Mouse (Mus musculus) heart, postnatal 10 days (tissue): ENCODE data around the gene Kank3. TPM values are rescaled to one million over a fixed set of nuclear protein-coding genes. Genes with fewer than 3 reads are reported as not detected.

Experiments
- DNase-seq, 2 experiments: peaks; one replicate each; pipeline ENCODE4 v3.0.0; 2021
- intact Hi-C: fragments of 180-260 bp; cut with DNase I; formaldehyde crosslinking; loops from one replicate; pipeline ENCODE4 v1.15.1; 2025
- total RNA-seq, 2 experiments: library from RNA; stranded (reverse); gene quantifications; 2 replicates each; pipeline ENCODE4 v1.2.3; 2021

Kank3 gene
- total RNA-seq, 2 experiments from 2014 or later: 78.7 to 84.2 TPM

GRCm38 (mm10) chr17:33842966-33843795, 32.9 kb downstream of the Kank3 start, which contains the start of gene Cd320:
Gene Cd320, plus strand, starts transcription at chr17:33843091.
- peak; percentile 95 for DNase-seq
- intact Hi-C loops: no loop called here

- DNase-seq: no peak
Measured at GRCm38 (mm10) chr17:33844196-33844595, 33.9 kb downstream of the Kank3 start.

GRCm38 (mm10) chr17:33848139-33848538, 37.8 kb downstream of the Kank3 start:
- intact Hi-C loops: no loop called here
- DNase-seq: no peak

More at GRCm38 (mm10) chr17:33844196-33844595, 33.9 kb downstream of the Kank3 start:
- intact Hi-C loops: no loop called here

GRCm38 (mm10) chr17:33851331-33851730, 41.0 kb downstream of the Kank3 start:
- intact Hi-C loops: no loop called here
- no peak for DNase-seq

- no peak for DNase-seq
- intact Hi-C loops: no loop called here
Measured at GRCm38 (mm10) chr17:33857816-33858215, 47.5 kb downstream of the Kank3 start.

- intact Hi-C loops: no loop called here
- peak; percentile 38 to 61 for DNase-seq
Measured at GRCm38 (mm10) chr17:33865330-33866030, 55.2 kb downstream of the Kank3 start.

Other genes starting within 250 kb of the Kank3 start
- 10 to 100 TPM; 18.9 to 19.8 TPM for gene Zfp414, start 181.4 kb upstream of the Kank3 start, total RNA-seq
- gene Pram1, start 172.5 kb upstream of the Kank3 start, total RNA-seq: under 1 TPM in 1 of 2 experiments, not detected in 1; 0.47 TPM
- gene Hnrnpm, start 123.7 kb upstream of the Kank3 start, total RNA-seq: 100 to 1,000 TPM; 127 to 144 TPM
- 100 to 1,000 TPM; 120 to 121 TPM for gene March2, start 91.8 kb upstream of the Kank3 start, total RNA-seq
- 100 to 1,000 TPM; 343 to 349 TPM for gene Rab11b, start 50.0 kb upstream of the Kank3 start, total RNA-seq
- gene Angptl4, start 28.7 kb upstream of the Kank3 start, total RNA-seq: 100 to 1,000 TPM in 1 of 2 experiments, 10 to 100 TPM in 1; 34.9 to 119 TPM
- 1,000 to 10,000 TPM; 1,002 to 1,034 TPM for gene Rps28, start 14.0 kb downstream of the Kank3 start, total RNA-seq
- gene Ndufa7, start 14.1 kb downstream of the Kank3 start, total RNA-seq: 100 to 1,000 TPM; 499 to 513 TPM
- 10 to 100 TPM; 19.7 to 22.9 TPM for gene Cd320, start 32.6 kb downstream of the Kank3 start, total RNA-seq
- gene Gm7029, start 63.3 kb downstream of the Kank3 start, total RNA-seq: not detected
- gene Kifc1, start 80.1 kb downstream of the Kank3 start, total RNA-seq: 10 to 100 TPM; 12.6 to 13.8 TPM
- gene Platr17, start 94.6 kb downstream of the Kank3 start, total RNA-seq: not detected
- gene Daxx, start 98.9 kb downstream of the Kank3 start, total RNA-seq: 10 to 100 TPM; 16.9 to 18.3 TPM
- gene Tapbp, start 105.4 kb downstream of the Kank3 start, total RNA-seq: 10 to 100 TPM; 85.4 to 98.6 TPM
- 10 to 100 TPM; 29.4 to 33.0 TPM for gene Zbtb22, start 105.4 kb downstream of the Kank3 start, total RNA-seq
- gene Rgl2, start 119.0 kb downstream of the Kank3 start, total RNA-seq: 10 to 100 TPM; 54.8 to 57.9 TPM
- 10 to 100 TPM; 70.8 to 78.9 TPM for gene Pfdn6, start 129.8 kb downstream of the Kank3 start, total RNA-seq
- 10 to 100 TPM; 12.4 to 12.6 TPM for gene Wdr46, start 130.1 kb downstream of the Kank3 start, total RNA-seq
- gene B3galt4, start 141.0 kb downstream of the Kank3 start, total RNA-seq: 1 to 10 TPM; 2.7 to 3.7 TPM
- 10 to 100 TPM; 36.3 to 36.8 TPM for gene Vps52, start 145.3 kb downstream of the Kank3 start, total RNA-seq
- gene Rps18, start 145.5 kb downstream of the Kank3 start, total RNA-seq: 100 to 1,000 TPM; 566 to 572 TPM
- gene H2-K1, start 189.8 kb downstream of the Kank3 start, total RNA-seq: 10 to 100 TPM; 54.8 to 56.2 TPM
- 10 to 100 TPM; 16.5 to 17.6 TPM for gene Ring1, start 214.2 kb downstream of the Kank3 start, total RNA-seq
- gene H2-Ke6, start 217.5 kb downstream of the Kank3 start, total RNA-seq: 10 to 100 TPM; 80.8 to 88.1 TPM
- 10 to 100 TPM; 81.7 to 84.4 TPM for gene Slc39a7, start 221.2 kb downstream of the Kank3 start, total RNA-seq
- 10 to 100 TPM; 45.4 to 46.7 TPM for gene Rxrb, start 221.3 kb downstream of the Kank3 start, total RNA-seq
- 1 to 10 TPM; 1.5 to 1.8 TPM for gene Col11a2, start 228.9 kb downstream of the Kank3 start, total RNA-seq